Comparison of ENCODE assay signal across 19 mouse cellular contexts in the genomic region with DNA sequence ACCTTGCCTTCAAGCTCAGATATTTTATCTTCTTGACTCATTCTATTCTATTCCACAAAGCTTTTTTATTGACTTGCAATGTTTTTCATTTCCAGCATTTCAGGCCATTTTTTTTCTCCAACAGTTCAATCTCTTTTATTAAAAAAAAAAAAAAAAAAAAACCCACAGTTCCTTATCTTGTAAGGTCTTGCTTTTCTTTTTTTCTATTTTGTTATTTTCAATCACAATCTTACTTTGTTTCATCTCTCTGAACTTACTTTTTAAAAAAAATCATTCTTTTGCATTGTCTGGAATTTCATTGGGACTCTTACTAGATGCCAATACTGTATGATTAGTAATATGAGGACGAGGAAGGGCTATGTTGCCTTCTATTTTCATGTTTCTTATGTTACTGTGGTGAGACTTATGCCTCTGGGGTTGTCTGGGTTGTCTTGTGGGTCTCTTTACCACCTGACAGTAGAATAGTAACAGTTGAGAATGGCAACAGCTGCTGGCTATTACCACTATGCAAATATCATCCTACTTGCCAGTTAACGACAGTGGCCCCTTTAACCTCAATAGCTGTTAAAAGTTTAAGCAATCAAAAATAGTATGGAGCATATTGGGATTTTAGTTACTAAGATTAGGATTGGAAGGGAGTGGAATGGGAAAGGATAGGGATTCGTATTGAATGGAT.
"Had no signal": no experiment of that assay in that cellular context is flagged by ENCODE, and none has a peak within 500 bp of the region (broad histone marks: within the 10 kb centered on the region; RNA-seq: fewer than 3 reads in every experiment).

No protein-coding gene starts in this region.

- DNase-seq: liver, postnatal 0 days; lung, adult 2 months; lung, postnatal 4 days; retina, postnatal 1 day; right cerebral cortex, adult 18-20 months; right cerebral cortex, postnatal 25 days; right cerebral cortex, postnatal 4 days; spleen, adult 18-20 months; thymus, adult 18-20 months; thymus, postnatal 14 days; thymus, postnatal 36 days had no signal

- H3K9me3 ChIP-seq: liver, embryonic 15.5 days; lung, embryonic 15.5 days; megakaryocyte, embryonic 14.5 days; midbrain, embryonic 13.5 days; midbrain, embryonic 15.5 days; neural tube, embryonic 13.5 days; neural tube, embryonic 15.5 days had no signal

- H3K9ac ChIP-seq: liver, embryonic 15.5 days; liver, postnatal 0 days; lung, embryonic 15.5 days; midbrain, embryonic 13.5 days; midbrain, embryonic 15.5 days; neural tube, embryonic 13.5 days; neural tube, embryonic 15.5 days had no signal

- H3K36me3 ChIP-seq: midbrain, embryonic 13.5 days; midbrain, embryonic 15.5 days; neural tube, embryonic 15.5 days had no signal

- H3K4me3 ChIP-seq: liver, embryonic 15.5 days; lung, embryonic 15.5 days; megakaryocyte, embryonic 14.5 days; midbrain, embryonic 13.5 days; midbrain, embryonic 15.5 days; neural tube, embryonic 13.5 days; neural tube, embryonic 15.5 days had no signal

- H3K27ac ChIP-seq: liver, embryonic 15.5 days; lung, embryonic 15.5 days; midbrain, embryonic 13.5 days; midbrain, embryonic 15.5 days; neural tube, embryonic 13.5 days; neural tube, embryonic 15.5 days had no signal

- H3K27me3 ChIP-seq: liver, embryonic 15.5 days; lung, embryonic 15.5 days; megakaryocyte, embryonic 14.5 days; midbrain, embryonic 13.5 days; midbrain, embryonic 15.5 days; neural tube, embryonic 13.5 days; neural tube, embryonic 15.5 days had no signal

- H3K4me2 ChIP-seq: liver, embryonic 15.5 days; lung, embryonic 15.5 days; midbrain, embryonic 11.5 days; midbrain, embryonic 13.5 days; midbrain, embryonic 15.5 days; neural tube, embryonic 13.5 days; neural tube, embryonic 15.5 days had no signal
